Mouse (Mus musculus): ENCODE measurements around the gene Hnrnpl. TPM values are rescaled to one million over a fixed set of nuclear protein-coding genes. Genes with fewer than 3 reads are reported as not detected.
A peak's percentile ranks its signal among the peaks of the same experiment; 100 is the strongest.

Gene Hnrnpl
- polyA plus RNA-seq, 1 experiment from 2014 or later, result 312 TPM

- no peak overlapping the region for H3K27ac ChIP-seq (ENCODE audit: low read depth, low read length)
- no peak overlapping the region for H3K9ac ChIP-seq (ENCODE audit: low read depth, low read length)
- no peaks in the 10 kb centered on the region for H3K4me1 ChIP-seq (replicated peaks; ENCODE audit: control insufficient read depth, insufficient read depth, low read length)
- H3K36me3 ChIP-seq (ENCODE audit: control insufficient read depth, insufficient read depth, low read length), result peaks cover 5% of the 10 kb centered on the region; the same call in 1 of the 2 replicates
- DNase-seq (ENCODE audit: low spot score) (no peak), ATAC-seq (ENCODE audit: low FRiP score) (no peak)
- no peaks in the 10 kb centered on the region for H3K9me3 ChIP-seq (ENCODE audit: control insufficient read depth, low read length)
- no peak overlapping the region for H3K4me2 ChIP-seq (replicated peaks; ENCODE audit: low read depth, low read length)
- no peaks in the 10 kb centered on the region for H3K27me3 ChIP-seq (ENCODE audit: control insufficient read depth, insufficient read depth, low read length)
- WGBS, result 96% methylated on average over 3 of the region's 3 CpGs
- H3K4me3 ChIP-seq (ENCODE audit: low read depth, low read length), result no peak overlapping the region
Observed at GRCm38 (mm10) chr7:28770309-28770708, 38.0 kb upstream of the Hnrnpl start.

GRCm38 (mm10) chr7:28771867-28772266 lies 36.5 kb upstream of the Hnrnpl start:
- DNase-seq (ENCODE audit: low spot score) (no peak), ATAC-seq (ENCODE audit: low FRiP score) (no peak)
- H3K4me1 ChIP-seq (replicated peaks; ENCODE audit: control insufficient read depth, insufficient read depth, low read length), result no peaks in the 10 kb centered on the region
- no peak overlapping the region for H3K9ac ChIP-seq (ENCODE audit: low read depth, low read length)
- 96% methylated on average over 11 of the region's 11 CpGs for WGBS
- no peaks in the 10 kb centered on the region for H3K27me3 ChIP-seq (ENCODE audit: control insufficient read depth, insufficient read depth, low read length)
- H3K4me2 ChIP-seq (replicated peaks; ENCODE audit: low read depth, low read length), result no peak overlapping the region
- peaks cover 5% of the 10 kb centered on the region; the same call in 1 of the 2 replicates for H3K36me3 ChIP-seq (ENCODE audit: control insufficient read depth, insufficient read depth, low read length)
- H3K27ac ChIP-seq (ENCODE audit: low read depth, low read length), result no peak overlapping the region
- no peak overlapping the region for H3K4me3 ChIP-seq (ENCODE audit: low read depth, low read length)
- H3K9me3 ChIP-seq (ENCODE audit: control insufficient read depth, low read length), result no peaks in the 10 kb centered on the region

- H3K27ac ChIP-seq (ENCODE audit: low read depth, low read length), result 0 out of 2 replicates have a peak overlapping the region, but pooled peaks have one; percentile 17
- no peaks in the 10 kb centered on the region for H3K27me3 ChIP-seq (ENCODE audit: control insufficient read depth, insufficient read depth, low read length)
- peaks cover 5% of the 10 kb centered on the region; the same call in 1 of the 2 replicates for H3K36me3 ChIP-seq (ENCODE audit: control insufficient read depth, insufficient read depth, low read length)
- no peak overlapping the region for H3K4me2 ChIP-seq (replicated peaks; ENCODE audit: low read depth, low read length)
- ATAC-seq (ENCODE audit: low FRiP score), result no peak
- no peaks in the 10 kb centered on the region for H3K4me1 ChIP-seq (replicated peaks; ENCODE audit: control insufficient read depth, insufficient read depth, low read length)
- no peak overlapping the region for H3K4me3 ChIP-seq (ENCODE audit: low read depth, low read length)
- DNase-seq (ENCODE audit: low spot score), result no peak
- no peak overlapping the region for H3K9ac ChIP-seq (ENCODE audit: low read depth, low read length)
- no peaks in the 10 kb centered on the region for H3K9me3 ChIP-seq (ENCODE audit: control insufficient read depth, low read length)
- 79% methylated on average over 3 of the region's 3 CpGs for WGBS
Observed at GRCm38 (mm10) chr7:28773163-28773562, 35.2 kb upstream of the Hnrnpl start.

- no peaks in the 10 kb centered on the region for H3K4me1 ChIP-seq (replicated peaks; ENCODE audit: control insufficient read depth, insufficient read depth, low read length)
- H3K4me3 ChIP-seq (ENCODE audit: low read depth, low read length), result no peak overlapping the region
- peak overlapping the region; percentile 77 for H3K27ac ChIP-seq (ENCODE audit: low read depth, low read length)
- 58% methylated on average over 12 of the region's 12 CpGs for WGBS
- no peaks in the 10 kb centered on the region for H3K9me3 ChIP-seq (ENCODE audit: control insufficient read depth, low read length)
- no peaks in the 10 kb centered on the region for H3K27me3 ChIP-seq (ENCODE audit: control insufficient read depth, insufficient read depth, low read length)
- 0 out of 2 replicates have a peak overlapping the region, but pooled peaks have one; percentile 17 for H3K4me2 ChIP-seq (replicated peaks; ENCODE audit: low read depth, low read length)
- ATAC-seq (ENCODE audit: low FRiP score), result no peak
- DNase-seq (ENCODE audit: low spot score), result peak; percentile 33
- no peak overlapping the region for H3K9ac ChIP-seq (ENCODE audit: low read depth, low read length)
- H3K36me3 ChIP-seq (ENCODE audit: control insufficient read depth, insufficient read depth, low read length), result peaks cover 5% of the 10 kb centered on the region; the same call in 1 of the 2 replicates
Observed at GRCm38 (mm10) chr7:28774164-28774563, 34.2 kb upstream of the Hnrnpl start.

- ATAC-seq (ENCODE audit: low FRiP score) (no peak), DNase-seq (ENCODE audit: low spot score) (no peak)
- Histone ChIP-seq H3K9ac (ENCODE audit: low read depth, low read length) (no peak overlapping the region), H3K36me3 (ENCODE audit: control insufficient read depth, insufficient read depth, low read length) (peaks cover 5% of the 10 kb centered on the region; the same call in 1 of the 2 replicates), H3K27me3 (ENCODE audit: control insufficient read depth, insufficient read depth, low read length) (no peaks in the 10 kb centered on the region), H3K9me3 (ENCODE audit: control insufficient read depth, low read length) (no peaks in the 10 kb centered on the region), H3K4me3 (ENCODE audit: low read depth, low read length) (no peak overlapping the region), H3K27ac (ENCODE audit: low read depth, low read length) (no peak overlapping the region), H3K4me1 (replicated peaks; ENCODE audit: control insufficient read depth, insufficient read depth, low read length) (no peaks in the 10 kb centered on the region), H3K4me2 (replicated peaks; ENCODE audit: low read depth, low read length) (no peak overlapping the region)
- WGBS, result 87% methylated on average over 7 of the region's 7 CpGs
Observed at GRCm38 (mm10) chr7:28775129-28775528, 33.2 kb upstream of the Hnrnpl start.

GRCm38 (mm10) chr7:28778825-28779224 lies 29.5 kb upstream of the Hnrnpl start:
- Histone ChIP-seq H3K4me3 (ENCODE audit: low read depth, low read length) (no peak overlapping the region), H3K4me2 (replicated peaks; ENCODE audit: low read depth, low read length) (no peak overlapping the region), H3K9me3 (ENCODE audit: control insufficient read depth, low read length) (no peaks in the 10 kb centered on the region), H3K36me3 (ENCODE audit: control insufficient read depth, insufficient read depth, low read length) (peaks cover 5% of the 10 kb centered on the region; the same call in 1 of the 2 replicates), H3K27ac (ENCODE audit: low read depth, low read length) (no peak overlapping the region), H3K4me1 (replicated peaks; ENCODE audit: control insufficient read depth, insufficient read depth, low read length) (peaks cover 2% of the 10 kb centered on the region; the same call in 1 of the 2 replicates), H3K9ac (ENCODE audit: low read depth, low read length) (no peak overlapping the region), H3K27me3 (ENCODE audit: control insufficient read depth, insufficient read depth, low read length) (no peaks in the 10 kb centered on the region)
- DNase-seq (ENCODE audit: low spot score) (no peak), ATAC-seq (ENCODE audit: low FRiP score) (no peak)
- 82% methylated on average over 9 of the region's 9 CpGs for WGBS

GRCm38 (mm10) chr7:28780067-28780658 lies 28.2 kb upstream of the Hnrnpl start:
- Histone ChIP-seq H3K36me3 (ENCODE audit: control insufficient read depth, insufficient read depth, low read length) (no peaks in the 10 kb centered on the region), H3K27ac (ENCODE audit: low read depth, low read length) (no peak overlapping the region), H3K4me3 (ENCODE audit: low read depth, low read length) (no peak overlapping the region), H3K4me2 (replicated peaks; ENCODE audit: low read depth, low read length) (no peak overlapping the region), H3K9me3 (ENCODE audit: control insufficient read depth, low read length) (no peaks in the 10 kb centered on the region), H3K4me1 (replicated peaks; ENCODE audit: control insufficient read depth, insufficient read depth, low read length) (peaks cover 2% of the 10 kb centered on the region; the same call in 1 of the 2 replicates), H3K9ac (ENCODE audit: low read depth, low read length) (no peak overlapping the region), H3K27me3 (ENCODE audit: control insufficient read depth, insufficient read depth, low read length) (no peaks in the 10 kb centered on the region)
- 47% methylated on average over 6 of the region's 6 CpGs for WGBS
- DNase-seq (ENCODE audit: low spot score) (peak; percentile 95), ATAC-seq (ENCODE audit: low FRiP score) (peak; percentile 59)

- no peaks in the 10 kb centered on the region for H3K27me3 ChIP-seq (ENCODE audit: control insufficient read depth, insufficient read depth, low read length)
- no peaks in the 10 kb centered on the region for H3K36me3 ChIP-seq (ENCODE audit: control insufficient read depth, insufficient read depth, low read length)
- ATAC-seq (ENCODE audit: low FRiP score) (no peak), DNase-seq (ENCODE audit: low spot score) (no peak)
- H3K4me3 ChIP-seq (ENCODE audit: low read depth, low read length), result no peak overlapping the region
- no peaks in the 10 kb centered on the region for H3K9me3 ChIP-seq (ENCODE audit: control insufficient read depth, low read length)
- no peak overlapping the region for H3K27ac ChIP-seq (ENCODE audit: low read depth, low read length)
- H3K4me2 ChIP-seq (replicated peaks; ENCODE audit: low read depth, low read length), result no peak overlapping the region
- H3K4me1 ChIP-seq (replicated peaks; ENCODE audit: control insufficient read depth, insufficient read depth, low read length), result peaks cover 2% of the 10 kb centered on the region; the same call in 1 of the 2 replicates
- no peak overlapping the region for H3K9ac ChIP-seq (ENCODE audit: low read depth, low read length)
- WGBS, result 85% methylated on average over 7 of the region's 7 CpGs
Observed at GRCm38 (mm10) chr7:28780857-28781256, 27.5 kb upstream of the Hnrnpl start.

- Histone ChIP-seq H3K4me1 (replicated peaks; ENCODE audit: control insufficient read depth, insufficient read depth, low read length) (peaks cover 2% of the 10 kb centered on the region; the same call in 1 of the 2 replicates), H3K27me3 (ENCODE audit: control insufficient read depth, insufficient read depth, low read length) (no peaks in the 10 kb centered on the region), H3K4me3 (ENCODE audit: low read depth, low read length) (no peak overlapping the region), H3K36me3 (ENCODE audit: control insufficient read depth, insufficient read depth, low read length) (no peaks in the 10 kb centered on the region), H3K9me3 (ENCODE audit: control insufficient read depth, low read length) (no peaks in the 10 kb centered on the region), H3K27ac (ENCODE audit: low read depth, low read length) (no peak overlapping the region), H3K9ac (ENCODE audit: low read depth, low read length) (no peak overlapping the region), H3K4me2 (replicated peaks; ENCODE audit: low read depth, low read length) (no peak overlapping the region)
- DNase-seq (ENCODE audit: low spot score) (no peak), ATAC-seq (ENCODE audit: low FRiP score) (no peak)
- 86% methylated on average over 8 of the region's 8 CpGs for WGBS
Observed at GRCm38 (mm10) chr7:28781261-28781663, 27.1 kb upstream of the Hnrnpl start.
